Mouse (Mus musculus): ENCODE measurements around the gene Pomp. TPM values are rescaled to one million over a fixed set of nuclear protein-coding genes. Genes with fewer than 3 reads are reported as not detected.

The Pomp gene
- polyA plus RNA-seq (2015; fragmentation: Nextera tagmentation; extraction: Ambion mirVana) = 425 and 436 TPM in 2 replicates

- Histone ChIP-seq H3K4me2 (peak within 1 kb of the TSS; percentile 87), H3K27ac (peak within 1 kb of the TSS; percentile 82), H3K36me3 (replicated peaks) (peaks cover 13% of the 10 kb centered on the region), H3K9me3 (no peaks in the 10 kb centered on the region), H3K9ac (peak within 1 kb of the TSS; percentile 84), H3K4me1 (peaks cover 24% of the 10 kb centered on the region), H3K27me3 (replicated peaks) (no peaks in the 10 kb centered on the region), H3K4me3 (peak within 1 kb of the TSS; percentile 88)
- WGBS = under 1% methylated on average over 64 of the region's 68 CpGs
- peak; percentile 97 for ATAC-seq (replicated peaks)
These were observed at the start of gene Pomp for GRCm38 (mm10) chr5:147860449-147861261. TSS of gene Pomp (plus strand) at chr5:147860461.

- H3K27ac ChIP-seq = no peak overlapping the region
- no peak overlapping the region for H3K9ac ChIP-seq
- H3K9me3 ChIP-seq = no peaks in the 10 kb centered on the region
- ATAC-seq (replicated peaks) = no peak
- 90% methylated on average over 13 of the region's 13 CpGs for WGBS
- no peaks in the 10 kb centered on the region for H3K4me1 ChIP-seq
- no peaks in the 10 kb centered on the region for H3K27me3 ChIP-seq (replicated peaks)
- H3K4me3 ChIP-seq = no peak overlapping the region
- no peaks in the 10 kb centered on the region for H3K36me3 ChIP-seq (replicated peaks)
- H3K4me2 ChIP-seq = no peak overlapping the region
These were observed 47.8 kb upstream of the Pomp start for GRCm38 (mm10) chr5:147812255-147813040.

GRCm38 (mm10) chr5:147814971-147815370 lies 45.3 kb upstream of the Pomp start:
- Histone ChIP-seq H3K27me3 (replicated peaks) (no peaks in the 10 kb centered on the region), H3K4me3 (no peak overlapping the region), H3K4me2 (no peak overlapping the region), H3K9me3 (no peaks in the 10 kb centered on the region), H3K4me1 (no peaks in the 10 kb centered on the region), H3K9ac (no peak overlapping the region), H3K27ac (no peak overlapping the region), H3K36me3 (replicated peaks) (no peaks in the 10 kb centered on the region)
- 78% methylated on average over 13 of the region's 13 CpGs for WGBS
- no peak for ATAC-seq (replicated peaks)

GRCm38 (mm10) chr5:147815592-147815991 lies 44.7 kb upstream of the Pomp start:
- Histone ChIP-seq H3K9ac (no peak overlapping the region), H3K9me3 (no peaks in the 10 kb centered on the region), H3K27me3 (replicated peaks) (no peaks in the 10 kb centered on the region), H3K36me3 (replicated peaks) (no peaks in the 10 kb centered on the region), H3K4me3 (no peak overlapping the region), H3K27ac (no peak overlapping the region), H3K4me2 (no peak overlapping the region), H3K4me1 (no peaks in the 10 kb centered on the region)
- ATAC-seq (replicated peaks) = no peak
- 86% methylated on average over 8 of the region's 8 CpGs for WGBS

DNA sequence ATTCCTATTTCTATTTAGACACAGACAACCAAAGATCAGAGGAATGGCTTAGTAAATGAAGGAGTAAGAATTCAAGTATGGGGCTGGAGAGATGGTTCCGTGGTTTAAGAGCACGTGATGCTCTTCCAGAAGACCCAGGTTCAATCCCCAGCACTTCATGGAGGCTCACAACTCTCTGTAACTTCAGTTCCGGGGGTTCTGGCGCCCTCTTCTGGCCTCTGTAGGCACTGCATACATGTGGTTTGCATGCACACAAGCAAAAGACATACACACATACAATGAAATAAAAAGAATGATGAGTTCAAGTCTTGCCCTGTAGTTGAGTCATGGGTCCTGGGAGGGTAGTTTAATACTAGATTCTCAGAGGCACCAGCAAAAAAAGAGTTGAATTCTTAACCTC lies 43.8 kb upstream of the Pomp start:
- H3K27ac ChIP-seq = no peak overlapping the region

DNA sequence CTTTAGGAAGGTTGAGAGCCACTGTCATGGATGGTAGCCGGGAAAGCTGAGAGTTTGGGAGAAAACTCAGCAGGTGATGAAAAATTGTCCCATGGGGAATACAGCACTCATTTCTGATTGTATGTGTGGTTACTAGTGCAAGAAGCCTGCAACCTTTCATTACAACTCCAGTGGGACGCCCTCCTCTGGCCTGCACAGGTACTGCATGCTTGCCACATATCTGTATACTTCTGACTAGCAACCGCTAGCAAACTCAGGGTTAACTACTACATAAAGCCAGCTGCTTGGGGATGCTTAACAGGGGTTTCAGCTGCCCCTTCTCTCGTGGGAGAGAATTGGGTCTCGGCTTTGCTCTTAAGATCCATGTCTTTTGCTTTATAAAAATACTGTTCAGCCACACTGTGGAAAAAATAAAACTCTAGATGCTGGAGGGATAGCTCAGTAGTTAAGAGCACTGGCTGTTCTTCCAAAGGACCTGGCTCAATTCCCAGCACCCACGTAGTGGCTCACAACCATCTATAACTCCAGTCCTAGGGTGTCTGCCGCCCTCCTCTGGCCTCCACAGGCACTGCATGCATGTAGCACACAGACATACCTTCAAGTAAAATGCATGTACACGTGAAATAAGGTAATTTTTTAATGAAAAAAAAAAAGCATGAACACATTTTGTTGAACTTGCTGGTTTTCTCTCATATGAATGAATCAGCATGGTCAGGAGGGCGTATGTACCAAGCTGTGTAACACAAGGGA lies 42.3 kb upstream of the Pomp start:
- 89% methylated on average over 9 of the region's 9 CpGs for WGBS
- no peak for ATAC-seq (replicated peaks)

More for the DNA sequence above, 43.8 kb upstream of the Pomp start:
- H3K4me1 ChIP-seq = no peaks in the 10 kb centered on the region
- H3K9ac ChIP-seq = no peak overlapping the region
- no peaks in the 10 kb centered on the region for H3K27me3 ChIP-seq (replicated peaks)
- ATAC-seq (replicated peaks) = no peak
- 73% methylated on average over 4 of the region's 4 CpGs for WGBS
- H3K36me3 ChIP-seq (replicated peaks) = no peaks in the 10 kb centered on the region
- H3K4me2 ChIP-seq = no peak overlapping the region
- no peaks in the 10 kb centered on the region for H3K9me3 ChIP-seq
- H3K4me3 ChIP-seq = no peak overlapping the region

GRCm38 (mm10) chr5:147818866-147819265 lies 41.4 kb upstream of the Pomp start:
- no peaks in the 10 kb centered on the region for H3K4me1 ChIP-seq
- no peak overlapping the region for H3K9ac ChIP-seq
- no peaks in the 10 kb centered on the region for H3K36me3 ChIP-seq (replicated peaks)
- H3K27ac ChIP-seq = no peak overlapping the region
- no peaks in the 10 kb centered on the region for H3K27me3 ChIP-seq (replicated peaks)
- no peaks in the 10 kb centered on the region for H3K9me3 ChIP-seq
- no peak overlapping the region for H3K4me2 ChIP-seq
- no peak for ATAC-seq (replicated peaks)
- H3K4me3 ChIP-seq = no peak overlapping the region
- 89% methylated on average over 8 of the region's 8 CpGs for WGBS

More for the DNA sequence above, 42.3 kb upstream of the Pomp start:
- no peak overlapping the region for H3K9ac ChIP-seq
- H3K4me2 ChIP-seq = no peak overlapping the region
- H3K4me3 ChIP-seq = no peak overlapping the region
- H3K27me3 ChIP-seq (replicated peaks) = no peaks in the 10 kb centered on the region
- H3K27ac ChIP-seq = no peak overlapping the region
- no peaks in the 10 kb centered on the region for H3K4me1 ChIP-seq
- H3K9me3 ChIP-seq = no peaks in the 10 kb centered on the region
- no peaks in the 10 kb centered on the region for H3K36me3 ChIP-seq (replicated peaks)

DNA sequence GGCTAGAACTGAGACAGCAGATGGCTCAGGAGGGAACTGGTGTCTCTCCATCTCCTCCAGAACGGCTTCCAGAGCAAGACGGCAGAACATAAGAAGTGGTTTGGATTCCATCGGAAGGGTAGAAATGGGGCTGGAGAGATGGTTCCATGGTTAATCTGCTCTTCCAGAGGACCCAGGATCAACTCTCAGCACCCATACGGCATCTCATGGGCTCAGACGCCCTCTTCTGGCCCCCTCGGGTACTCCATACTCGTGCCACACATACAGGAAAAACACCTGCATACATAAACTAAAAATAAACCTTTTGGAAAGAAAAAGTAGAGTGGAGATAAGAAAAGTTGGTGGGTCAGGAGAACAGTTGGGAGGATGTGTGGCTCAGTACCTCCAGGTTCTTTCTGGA lies 40.4 kb upstream of the Pomp start:
- Histone ChIP-seq H3K4me3 (no peak overlapping the region), H3K9me3 (no peaks in the 10 kb centered on the region), H3K9ac (no peak overlapping the region), H3K4me1 (no peaks in the 10 kb centered on the region), H3K27me3 (replicated peaks) (no peaks in the 10 kb centered on the region), H3K4me2 (no peak overlapping the region), H3K27ac (no peak overlapping the region), H3K36me3 (replicated peaks) (no peaks in the 10 kb centered on the region)
- WGBS = 83% methylated on average over 7 of the region's 7 CpGs
- no peak for ATAC-seq (replicated peaks)

GRCm38 (mm10) chr5:147824021-147824605 lies 36.1 kb upstream of the Pomp start:
- Histone ChIP-seq H3K27me3 (replicated peaks) (no peaks in the 10 kb centered on the region), H3K9ac (no peak overlapping the region), H3K4me1 (no peaks in the 10 kb centered on the region), H3K4me2 (no peak overlapping the region), H3K9me3 (no peaks in the 10 kb centered on the region), H3K4me3 (no peak overlapping the region), H3K36me3 (replicated peaks) (no peaks in the 10 kb centered on the region), H3K27ac (no peak overlapping the region)
- no peak for ATAC-seq (replicated peaks)
- 82% methylated on average over 13 of the region's 13 CpGs for WGBS

DNA sequence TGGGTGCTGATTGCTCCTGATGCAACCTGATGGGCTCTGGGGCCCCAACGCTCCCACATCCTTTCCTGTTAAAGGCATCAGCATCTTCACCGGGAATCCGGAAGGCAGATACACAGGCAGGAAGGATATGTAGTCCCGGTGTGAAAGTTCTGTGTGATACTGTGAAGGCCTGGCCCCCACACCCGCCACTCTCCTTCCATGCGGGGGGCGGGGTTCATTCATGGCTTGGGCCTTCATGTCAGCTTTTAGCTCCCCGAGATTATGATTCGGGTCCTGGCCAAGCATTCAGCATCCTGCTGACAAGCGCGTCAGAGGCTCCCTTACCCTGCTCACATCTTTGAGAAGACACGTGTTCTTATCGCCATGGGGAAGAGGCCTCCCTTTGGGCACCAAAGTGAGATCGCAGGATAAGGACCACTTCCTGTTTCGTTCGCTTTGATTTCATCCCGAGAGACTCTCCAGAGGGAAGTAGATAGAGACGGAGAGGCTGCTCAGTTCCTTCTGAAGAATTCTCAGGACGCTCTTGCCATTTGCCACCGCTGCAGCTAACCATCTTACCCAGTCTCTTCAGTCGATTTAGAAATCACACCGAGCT lies 34.8 kb upstream of the Pomp start:
- no peaks in the 10 kb centered on the region for H3K27me3 ChIP-seq (replicated peaks)
- peak overlapping the region; percentile 17 for H3K4me2 ChIP-seq
- no peak overlapping the region for H3K4me3 ChIP-seq
- H3K27ac ChIP-seq = no peak overlapping the region
- H3K9me3 ChIP-seq = no peaks in the 10 kb centered on the region
- no peak overlapping the region for H3K9ac ChIP-seq
- H3K36me3 ChIP-seq (replicated peaks) = no peaks in the 10 kb centered on the region
- no peaks in the 10 kb centered on the region for H3K4me1 ChIP-seq
- ATAC-seq (replicated peaks) = no peak; the same call in 1 of the 2 replicates
- WGBS = 51% methylated on average over 22 of the region's 22 CpGs

DNA sequence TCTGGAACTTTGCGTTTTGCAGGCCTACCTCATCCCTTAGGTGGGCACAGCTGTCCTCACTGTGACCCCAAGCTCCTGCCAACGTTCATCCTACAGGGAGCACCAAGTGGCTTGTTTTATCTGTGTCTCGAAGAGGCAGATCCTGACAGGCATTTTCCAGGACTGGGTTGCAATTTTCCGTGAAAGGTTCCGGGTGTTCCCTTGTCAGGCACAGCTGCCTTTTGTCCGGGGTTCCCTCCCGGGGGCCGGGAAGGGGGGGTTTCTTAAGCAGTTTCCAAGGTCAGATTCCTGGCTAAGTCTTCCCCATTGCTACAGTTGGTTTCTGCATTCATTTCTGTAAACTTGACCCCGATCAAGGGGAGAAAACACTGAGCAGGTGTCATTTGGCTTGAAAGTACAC lies 34.2 kb upstream of the Pomp start:
- 66% methylated on average over 9 of the region's 9 CpGs for WGBS

More for the DNA sequence above, 34.2 kb upstream of the Pomp start:
- H3K9me3 ChIP-seq = no peaks in the 10 kb centered on the region
- H3K4me3 ChIP-seq = no peak overlapping the region
- ATAC-seq (replicated peaks) = no peak
- H3K4me1 ChIP-seq = no peaks in the 10 kb centered on the region
- H3K27me3 ChIP-seq (replicated peaks) = no peaks in the 10 kb centered on the region
- peak overlapping the region; percentile 17; the same call in 1 of the 2 replicates for H3K4me2 ChIP-seq
- no peak overlapping the region for H3K27ac ChIP-seq
- H3K36me3 ChIP-seq (replicated peaks) = no peaks in the 10 kb centered on the region
- H3K9ac ChIP-seq = no peak overlapping the region

Data from midbrain, embryonic 15.5 days (tissue).